Mouse (Mus musculus) layer of hippocampus, adult 8-10 months (tissue): ENCODE data around the gene Apeh. TPM values are rescaled to one million over a fixed set of nuclear protein-coding genes. Genes with fewer than 3 reads are reported as not detected.
A peak's percentile ranks its signal among the peaks of the same experiment; 100 is the strongest.

Source experiments
- DNase-seq, 2 experiments: peaks; one replicate each; pipeline ENCODE4 v3.0.0; 2022; ENCODE audit warnings: low spot score in 2 of 2
- total RNA-seq, 4 experiments: library from RNA; stranded (reverse); gene quantifications; 2 replicates each; pipeline ENCODE4 v1.2.4; 2022

The Apeh gene
- total RNA-seq, 4 experiments from 2014 or later: 33.9 to 45.8 (median 35.5) TPM

GRCm38 (mm10) chr9:108082549-108082948 lies 11.9 kb downstream of the Apeh start:
- no peak for DNase-seq

GRCm38 (mm10) chr9:108080168-108080567 lies 14.2 kb downstream of the Apeh start, which contains the start of gene Mst1:
Gene Mst1, plus strand, starts transcription at chr9:108080436.
- DNase-seq: no peak

GRCm38 (mm10) chr9:108073141-108073930 lies 21.1 kb downstream of the Apeh start:
- DNase-seq: no peak

- no peak for DNase-seq
Observed at GRCm38 (mm10) chr9:108072481-108072924, 21.9 kb downstream of the Apeh start.

- no peak for DNase-seq
Observed at GRCm38 (mm10) chr9:108071801-108072200, 22.6 kb downstream of the Apeh start.

- DNase-seq: no peak
Observed at GRCm38 (mm10) chr9:108069529-108069928, 24.9 kb downstream of the Apeh start.

GRCm38 (mm10) chr9:108069007-108069406 lies 25.4 kb downstream of the Apeh start:
- no peak for DNase-seq

GRCm38 (mm10) chr9:108067900-108068299 lies 26.5 kb downstream of the Apeh start:
- DNase-seq: peak; percentile 73 to 87

- DNase-seq: no peak
Observed at GRCm38 (mm10) chr9:108067199-108067598, 27.2 kb downstream of the Apeh start.

- peak; percentile 41 to 67 for DNase-seq
Observed at GRCm38 (mm10) chr9:108065491-108066011, 28.9 kb downstream of the Apeh start.

GRCm38 (mm10) chr9:108063361-108063760 lies 31.0 kb downstream of the Apeh start:
- no peak for DNase-seq

- no peak for DNase-seq
Observed at GRCm38 (mm10) chr9:108062142-108062541, 32.3 kb downstream of the Apeh start.

GRCm38 (mm10) chr9:108058291-108058690 lies 36.1 kb downstream of the Apeh start:
- DNase-seq: no peak

- DNase-seq: no peak
Observed at GRCm38 (mm10) chr9:108057262-108057562, 37.2 kb downstream of the Apeh start.

- no peak for DNase-seq
Observed at GRCm38 (mm10) chr9:108056361-108057261, 37.8 kb downstream of the Apeh start.

GRCm38 (mm10) chr9:108055661-108056237 lies 38.7 kb downstream of the Apeh start:
- DNase-seq: no peak

GRCm38 (mm10) chr9:108055061-108055460 lies 39.3 kb downstream of the Apeh start:
- no peak for DNase-seq

- no peak for DNase-seq
Observed at GRCm38 (mm10) chr9:108054331-108055040, 39.9 kb downstream of the Apeh start.

GRCm38 (mm10) chr9:108053665-108054225 lies 40.7 kb downstream of the Apeh start:
- DNase-seq: no peak

- peak; percentile 94 to 98 for DNase-seq
Observed at GRCm38 (mm10) chr9:108052885-108053664, 41.3 kb downstream of the Apeh start, which contains the start of gene Amigo3. Gene Amigo3, plus strand, starts transcription at chr9:108053159.
